Mouse (Mus musculus) ES-Bruce4 (cell line): ENCODE results near the gene Galc. TPM values are rescaled to one million over a fixed set of nuclear protein-coding genes. Genes with fewer than 3 reads are reported as not detected.
"Not testable (repeated sequence)": the region's sequence is repeated elsewhere in the genome, so short reads cannot be mapped to it uniquely, and the experiment has no call there.

ENCODE experiments used
- H3K27ac ChIP-seq: 2 replicates; pipeline ENCODE4 v1.5.1; 2012; ENCODE audit warnings: low read length, inconsistent platforms; ENCODE audit not compliant: insufficient read depth
- H3K27me3 ChIP-seq: 2 replicates; pipeline ENCODE4 v1.6.1; 2012; ENCODE audit warnings: mild to moderate bottlenecking, low read length, inconsistent platforms; ENCODE audit not compliant: control insufficient read depth, poor library complexity, insufficient read depth, severe bottlenecking
- H3K36me3 ChIP-seq: 2 replicates; pipeline ENCODE4 v1.6.1; 2012; ENCODE audit warnings: inconsistent platforms, mild to moderate bottlenecking, low read length, moderate library complexity; ENCODE audit not compliant: control insufficient read depth, poor library complexity, insufficient read depth, severe bottlenecking
- H3K4me1 ChIP-seq: one replicate; pipeline ENCODE4 v1.8.1; 2011; ENCODE audit warnings: low read length; ENCODE audit not compliant: control insufficient read depth, insufficient read depth
- H3K4me3 ChIP-seq: 2 replicates; pipeline ENCODE4 v1.5.1; 2011; ENCODE audit warnings: low read depth, mild to moderate bottlenecking, low read length
- H3K9ac ChIP-seq: 2 replicates; pipeline ENCODE4 v1.6.1; 2012; ENCODE audit warnings: low read depth, mild to moderate bottlenecking, inconsistent platforms; ENCODE audit not compliant: poor library complexity, severe bottlenecking
- H3K9me3 ChIP-seq: replicated peaks from 2 replicates; pipeline ENCODE4 v1.6.1; 2012; ENCODE audit warnings: mild to moderate bottlenecking, low read length, inconsistent platforms; ENCODE audit not compliant: control insufficient read depth, poor library complexity, insufficient read depth, severe bottlenecking
- CTCF ChIP-seq: IDR thresholded peaks from one replicate; pipeline ENCODE4 v1.8.1; 2011; ENCODE audit warnings: low read depth, low read length
- EP300 ChIP-seq: IDR thresholded peaks from 2 replicates; pipeline ENCODE4 v1.6.1; 2011; ENCODE audit warnings: low read depth, low read length; ENCODE audit not compliant: insufficient read depth
- POLR2A ChIP-seq: IDR thresholded peaks from one replicate; pipeline ENCODE4 v1.8.1; 2011; ENCODE audit warnings: low read length; ENCODE audit not compliant: insufficient read depth
- polyA plus RNA-seq: library from polyadenylated mRNA; stranded (reverse); fragments of >200 nt; gene quantifications from 2 replicates; pipeline ENCODE4 v1.2.4, GENCODE M21; 2011; ENCODE audit warnings: low read depth; ENCODE audit not compliant: missing spikeins, insufficient read depth, insufficient read length

Galc gene
- polyA plus RNA-seq, 1 experiment, result 14.1 TPM

GRCm38 (mm10) chr12:98246835-98247234 lies 12.4 kb downstream of the Galc start:
- Histone ChIP-seq H3K27me3 (no peaks in the 10 kb centered on the region), H3K9ac (no peak overlapping the region), H3K4me3 (no peak overlapping the region), H3K4me1 (no peaks in the 10 kb centered on the region), H3K36me3 (no peaks in the 10 kb centered on the region), H3K27ac (no peak overlapping the region), H3K9me3 (no peaks in the 10 kb centered on the region)
- TF ChIP-seq POLR2A (no peak), CTCF (no peak), EP300 (no peak)

GRCm38 (mm10) chr12:98244865-98245264 lies 14.4 kb downstream of the Galc start:
- Histone ChIP-seq H3K27me3 (no peaks in the 10 kb centered on the region), H3K27ac (no peak overlapping the region), H3K36me3 (no peaks in the 10 kb centered on the region), H3K9ac (no peak overlapping the region), H3K4me1 (no peaks in the 10 kb centered on the region), H3K4me3 (no peak overlapping the region), H3K9me3 (no peaks in the 10 kb centered on the region)
- no peak for TF ChIP-seq EP300
- TF ChIP-seq POLR2A, result no peak
- TF ChIP-seq CTCF, result no peak

- H3K4me3 ChIP-seq, result no peak overlapping the region
- H3K27me3 ChIP-seq, result no peaks in the 10 kb centered on the region
- H3K27ac ChIP-seq, result no peak overlapping the region
Measured at GRCm38 (mm10) chr12:98244161-98244560, 15.1 kb downstream of the Galc start.

GRCm38 (mm10) chr12:98238478-98238877 lies 20.8 kb downstream of the Galc start:
- not testable (repeated sequence) for H3K4me1 ChIP-seq, H3K9me3 ChIP-seq, H3K27me3 ChIP-seq, H3K36me3 ChIP-seq, H3K27ac ChIP-seq, H3K4me3 ChIP-seq, H3K9ac ChIP-seq

More at GRCm38 (mm10) chr12:98244161-98244560, 15.1 kb downstream of the Galc start:
- Histone ChIP-seq H3K9me3 (no peaks in the 10 kb centered on the region), H3K4me1 (no peaks in the 10 kb centered on the region), H3K36me3 (no peaks in the 10 kb centered on the region), H3K9ac (no peak overlapping the region)
- no peak for TF ChIP-seq EP300
- no peak for TF ChIP-seq CTCF

- Histone ChIP-seq H3K9ac (no peak overlapping the region), H3K27me3 (no peaks in the 10 kb centered on the region), H3K9me3 (no peaks in the 10 kb centered on the region), H3K36me3 (no peaks in the 10 kb centered on the region), H3K27ac (no peak overlapping the region), H3K4me3 (no peak overlapping the region), H3K4me1 (no peaks in the 10 kb centered on the region)
- TF ChIP-seq EP300, result no peak
- TF ChIP-seq CTCF, result no peak
- TF ChIP-seq POLR2A, result no peak
Measured at GRCm38 (mm10) chr12:98227037-98227436, 32.2 kb downstream of the Galc start.

GRCm38 (mm10) chr12:98223286-98223685 lies 36.0 kb downstream of the Galc start:
- Histone ChIP-seq H3K27me3 (no peaks in the 10 kb centered on the region), H3K4me3 (no peak overlapping the region), H3K9ac (no peak overlapping the region), H3K27ac (no peak overlapping the region), H3K4me1 (no peaks in the 10 kb centered on the region), H3K9me3 (no peaks in the 10 kb centered on the region), H3K36me3 (no peaks in the 10 kb centered on the region)
- no peak for TF ChIP-seq CTCF
- TF ChIP-seq EP300, result no peak
- TF ChIP-seq POLR2A, result no peak
